Mouse (Mus musculus) brain, embryonic 14.5 days (tissue): ENCODE results near the gene Bach2.

Experiments
- CTCF ChIP-seq: fragments of 200-500 bp; IDR thresholded peaks from 2 replicates; pipeline ENCODE4 v1.5.1; 2012; ENCODE audit warnings: inconsistent platforms, mild to moderate bottlenecking, moderate library complexity, borderline replicate concordance; ENCODE audit not compliant: insufficient read depth, insufficient read length; ENCODE audit errors: extremely low read depth
- POLR2A ChIP-seq: fragments of 200-500 bp; IDR thresholded peaks from 2 replicates; pipeline ENCODE4 v1.6.1; 2012; ENCODE audit warnings: mild to moderate bottlenecking, inconsistent platforms, borderline replicate concordance; ENCODE audit not compliant: poor library complexity, insufficient read depth, insufficient read length, severe bottlenecking; ENCODE audit errors: extremely low read depth

DNA sequence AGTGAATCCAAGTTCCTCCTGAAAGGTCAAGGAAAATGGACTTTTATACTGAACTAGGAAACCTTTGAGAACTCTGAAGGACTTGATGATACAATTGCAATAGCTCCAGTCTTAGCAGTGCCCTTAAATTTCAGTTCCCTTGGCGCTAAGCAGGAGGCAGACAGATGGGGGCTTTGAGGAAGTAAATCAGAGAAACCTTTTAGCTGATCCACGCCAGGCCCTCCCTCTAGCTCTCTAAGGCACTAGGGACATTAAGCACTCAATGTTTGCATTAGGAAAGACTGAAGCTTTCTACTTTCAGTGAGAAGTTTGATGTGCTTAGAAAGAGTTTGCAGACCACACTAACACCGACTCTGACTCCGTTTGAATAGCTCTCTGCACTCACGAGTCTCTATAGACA lies 247.2 kb downstream of the Bach2 start:
- TF ChIP-seq CTCF (no peak), POLR2A (no peak)
